Mouse (Mus musculus): ENCODE data around the gene Cabp4. TPM values are rescaled to one million over a fixed set of nuclear protein-coding genes. Genes with fewer than 3 reads are reported as not detected.
A peak's percentile ranks its signal among the peaks of the same experiment; 100 is the strongest.

Cabp4 gene
- not detected in 2 replicates for polyA plus RNA-seq (2015; fragmentation: Nextera tagmentation; extraction: Ambion mirVana)

DNA sequence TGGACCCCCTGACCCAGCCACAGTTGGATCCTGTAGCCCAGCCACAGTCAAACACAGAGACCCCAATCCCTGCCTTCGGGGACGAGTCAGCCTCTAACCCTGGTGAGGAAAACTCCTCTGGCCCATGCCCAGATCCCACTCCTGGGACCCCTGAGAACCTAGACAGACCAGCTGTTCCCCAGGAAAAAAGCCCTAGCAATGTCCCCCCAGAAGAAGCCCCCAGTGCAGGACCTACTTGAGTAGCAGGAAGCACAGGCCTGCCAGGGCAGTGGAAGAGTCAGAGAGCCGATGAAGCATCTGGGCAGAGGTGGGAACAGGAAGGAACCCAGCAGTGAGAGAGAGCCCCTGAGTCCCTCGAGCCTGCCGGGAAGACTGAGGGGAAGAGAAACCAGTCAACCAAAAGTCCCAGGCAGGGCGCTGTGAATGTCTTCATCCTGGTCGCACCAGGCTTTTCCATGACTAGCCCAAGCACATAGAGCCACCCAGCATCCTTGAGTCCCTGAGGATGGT, at the start of gene Cabp4:
Gene Cabp4 (minus strand): TSS at position 275 of the 510 bp plus-strand sequence.
- no peak within 1 kb of the TSS for H3K4me2 ChIP-seq
- no peaks in the 10 kb centered on the region for H3K36me3 ChIP-seq
- no peak within 1 kb of the TSS; the same call in 1 of the 2 replicates for H3K9ac ChIP-seq
- H3K4me1 ChIP-seq, result peaks cover 7% of the 10 kb centered on the region; the same call in 1 of the 2 replicates
- 85% methylated on average over 7 of the region's 7 CpGs for WGBS
- H3K9me3 ChIP-seq, result no peaks in the 10 kb centered on the region
- H3K27me3 ChIP-seq, result no peaks in the 10 kb centered on the region
- no peak within 1 kb of the TSS for H3K27ac ChIP-seq
- H3K4me3 ChIP-seq, result no peak within 1 kb of the TSS
- no peak for ATAC-seq (ENCODE audit: insufficient number of reproducible peaks, insufficient read depth, low FRiP score, low TSS enrichment, low read depth)

- 60% methylated on average over 6 of the region's 6 CpGs for WGBS
- H3K4me1 ChIP-seq, result peaks cover 39% of the 10 kb centered on the region
- H3K4me2 ChIP-seq, result peak overlapping the region; percentile 95
- H3K36me3 ChIP-seq, result peaks cover 51% of the 10 kb centered on the region
- no peaks in the 10 kb centered on the region for H3K27me3 ChIP-seq
- peak overlapping the region; percentile 89 for H3K4me3 ChIP-seq
- no peaks in the 10 kb centered on the region for H3K9me3 ChIP-seq
- no peak for ATAC-seq (ENCODE audit: insufficient number of reproducible peaks, insufficient read depth, low FRiP score, low TSS enrichment, low read depth)
- H3K27ac ChIP-seq, result peak overlapping the region; percentile 93; the same call in 1 of the 2 replicates
- peak overlapping the region; percentile 99 for H3K9ac ChIP-seq
Observed at GRCm38 (mm10) chr19:4193129-4193528, 49.3 kb upstream of the Cabp4 start.

DNA sequence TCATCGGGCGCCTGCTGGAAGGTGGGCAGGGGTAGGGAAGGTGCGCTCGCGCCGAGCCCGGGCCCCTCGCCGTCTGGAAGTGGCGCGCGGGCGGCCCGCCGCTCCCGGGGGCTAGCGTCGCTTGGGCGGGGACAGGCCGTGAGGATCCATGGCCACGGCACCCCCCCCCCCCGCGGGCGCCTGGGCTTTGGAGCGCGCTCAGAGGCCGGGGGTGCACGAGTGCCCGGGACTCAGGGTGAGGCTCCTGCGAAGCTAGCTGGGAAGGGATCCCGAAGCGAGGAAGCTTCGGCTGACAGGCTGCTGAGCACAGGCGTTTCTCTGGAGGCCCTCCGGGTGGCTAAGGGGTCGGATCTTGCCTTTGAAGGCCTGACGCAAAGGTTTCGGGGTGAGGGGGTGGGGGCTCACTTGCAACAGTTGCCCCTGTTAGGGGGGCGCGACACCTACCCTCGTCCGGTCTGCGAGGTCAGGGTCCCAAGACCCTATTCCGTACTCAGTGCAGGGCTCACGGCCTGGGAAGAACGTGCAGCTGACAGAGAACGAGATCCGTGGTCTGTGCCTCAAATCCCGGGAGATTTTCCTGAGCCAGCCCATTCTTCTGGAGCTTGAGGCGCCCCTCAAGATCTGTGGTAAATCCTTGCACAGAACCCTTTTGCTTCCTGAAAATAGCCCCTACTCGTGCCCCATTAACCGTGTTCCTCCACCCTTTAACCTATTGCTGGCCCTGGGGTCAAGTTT, 48.6 kb upstream of the Cabp4 start:
- Histone ChIP-seq H3K4me2 (peak overlapping the region; percentile 95), H3K9me3 (no peaks in the 10 kb centered on the region), H3K9ac (peak overlapping the region; percentile 99), H3K4me3 (peak overlapping the region; percentile 89), H3K36me3 (peaks cover 44% of the 10 kb centered on the region), H3K4me1 (peaks cover 39% of the 10 kb centered on the region), H3K27ac (peak overlapping the region; percentile 93), H3K27me3 (no peaks in the 10 kb centered on the region)
- ATAC-seq (ENCODE audit: insufficient number of reproducible peaks, insufficient read depth, low FRiP score, low TSS enrichment, low read depth), result peak; percentile 50; the same call in 1 of the 2 replicates
- under 1% methylated on average over 46 of the region's 52 CpGs for WGBS

- peak within 1 kb of the TSS; percentile 89 for H3K4me3 ChIP-seq
- WGBS, result 7% methylated on average over 43 of the region's 47 CpGs
- ATAC-seq (ENCODE audit: insufficient number of reproducible peaks, insufficient read depth, low FRiP score, low TSS enrichment, low read depth), result peak; percentile 88
- H3K27me3 ChIP-seq, result no peaks in the 10 kb centered on the region
- H3K9ac ChIP-seq, result peak within 1 kb of the TSS; percentile 99
- H3K9me3 ChIP-seq, result no peaks in the 10 kb centered on the region
- H3K4me2 ChIP-seq, result peak within 1 kb of the TSS; percentile 95
- H3K36me3 ChIP-seq, result peaks cover 36% of the 10 kb centered on the region
- peak within 1 kb of the TSS; percentile 93 for H3K27ac ChIP-seq
- H3K4me1 ChIP-seq, result peaks cover 36% of the 10 kb centered on the region
Observed at GRCm38 (mm10) chr19:4191528-4192250, 47.9 kb upstream of the Cabp4 start, which contains the start of gene Ppp1ca. Gene Ppp1ca (plus strand): TSS chr19:4192065.

- Histone ChIP-seq H3K27ac (peak within 1 kb of the TSS; percentile 93), H3K9me3 (no peaks in the 10 kb centered on the region), H3K36me3 (peaks cover 28% of the 10 kb centered on the region), H3K4me2 (peak within 1 kb of the TSS; percentile 95), H3K27me3 (no peaks in the 10 kb centered on the region), H3K9ac (peak within 1 kb of the TSS; percentile 99), H3K4me3 (peak within 1 kb of the TSS; percentile 89), H3K4me1 (peaks cover 29% of the 10 kb centered on the region)
- 60% methylated on average over 4 of the region's 4 CpGs for WGBS
- ATAC-seq (ENCODE audit: insufficient number of reproducible peaks, insufficient read depth, low FRiP score, low TSS enrichment, low read depth), result no peak
Observed at GRCm38 (mm10) chr19:4190831-4191334, 47.0 kb upstream of the Cabp4 start, which contains the start of gene Tbc1d10c. Gene Tbc1d10c (minus strand): TSS chr19:4191284.

DNA sequence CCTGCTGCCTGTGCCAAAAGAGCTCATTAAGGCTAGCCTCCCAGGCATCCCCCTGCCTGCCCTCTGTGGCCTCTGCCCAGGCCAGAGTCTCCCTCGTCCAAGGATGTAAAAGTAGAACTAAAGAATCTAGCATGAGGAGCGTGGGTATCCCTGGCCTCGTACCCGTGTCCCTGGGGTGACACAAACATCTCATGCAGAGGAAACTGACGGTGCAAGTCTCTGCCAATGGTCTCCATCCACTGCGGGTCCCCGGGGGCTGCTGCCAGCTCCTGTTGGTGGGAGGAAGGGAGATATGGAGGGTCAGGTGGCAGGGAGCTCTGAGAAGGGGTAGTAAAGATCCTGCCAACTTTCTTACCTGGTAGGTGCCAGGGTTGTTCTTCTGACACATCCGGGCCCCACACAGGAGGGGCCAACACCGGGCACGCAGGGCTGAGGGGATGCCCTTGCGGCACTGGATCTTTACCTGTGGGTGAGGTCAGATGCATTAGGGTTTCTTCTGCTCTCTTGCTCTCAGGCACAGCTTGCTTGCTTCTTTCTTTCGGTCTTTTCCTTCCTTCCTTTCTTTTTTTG, 45.3 kb upstream of the Cabp4 start:
- 87% methylated on average over 12 of the region's 12 CpGs for WGBS
- no peak overlapping the region for H3K9ac ChIP-seq
- no peak overlapping the region for H3K27ac ChIP-seq
- H3K36me3 ChIP-seq, result peaks cover 11% of the 10 kb centered on the region
- no peak overlapping the region for H3K4me2 ChIP-seq
- ATAC-seq (ENCODE audit: insufficient number of reproducible peaks, insufficient read depth, low FRiP score, low TSS enrichment, low read depth), result no peak
- no peaks in the 10 kb centered on the region for H3K27me3 ChIP-seq
- H3K4me3 ChIP-seq, result no peak overlapping the region
- peaks cover 36% of the 10 kb centered on the region for H3K4me1 ChIP-seq
- H3K9me3 ChIP-seq, result no peaks in the 10 kb centered on the region

DNA sequence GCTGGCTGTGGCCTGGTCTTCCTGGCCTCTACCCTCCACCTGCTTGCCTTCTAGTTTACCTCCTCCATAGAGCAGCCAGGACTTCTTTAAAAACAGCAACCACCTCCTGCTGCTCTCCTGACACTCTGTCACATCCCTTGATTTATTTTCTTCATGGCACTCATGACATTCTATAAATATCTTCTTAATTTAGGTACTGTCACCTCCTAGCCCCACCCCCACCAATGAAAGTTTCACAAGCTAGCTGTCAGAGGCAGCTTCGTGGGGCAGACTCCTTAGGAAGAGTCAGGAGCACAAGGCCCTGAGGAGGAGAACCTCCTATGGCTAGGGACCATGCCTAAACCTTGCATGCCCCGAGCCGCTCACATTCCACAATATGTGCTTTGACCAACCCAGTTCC, 43.5 kb upstream of the Cabp4 start:
- H3K4me2 ChIP-seq, result no peak overlapping the region
- no peak for ATAC-seq (ENCODE audit: insufficient number of reproducible peaks, insufficient read depth, low FRiP score, low TSS enrichment, low read depth)
- no peaks in the 10 kb centered on the region for H3K36me3 ChIP-seq
- no peak overlapping the region for H3K4me3 ChIP-seq
- H3K4me1 ChIP-seq, result peaks cover 21% of the 10 kb centered on the region
- 79% methylated on average over 3 of the region's 3 CpGs for WGBS
- no peak overlapping the region for H3K9ac ChIP-seq
- no peaks in the 10 kb centered on the region for H3K27me3 ChIP-seq
- no peaks in the 10 kb centered on the region for H3K9me3 ChIP-seq
- H3K27ac ChIP-seq, result no peak overlapping the region

- Histone ChIP-seq H3K9me3 (no peaks in the 10 kb centered on the region), H3K36me3 (no peaks in the 10 kb centered on the region), H3K27me3 (no peaks in the 10 kb centered on the region), H3K9ac (peak overlapping the region; percentile 44; the same call in 1 of the 2 replicates), H3K4me3 (no peak overlapping the region), H3K4me2 (no peak overlapping the region), H3K27ac (0 out of 2 replicates have a peak overlapping the region, but pooled peaks have one; percentile 28), H3K4me1 (peaks cover 14% of the 10 kb centered on the region; the same call in 1 of the 2 replicates)
- WGBS, result 50% methylated on average over 15 of the region's 15 CpGs
- ATAC-seq (ENCODE audit: insufficient number of reproducible peaks, insufficient read depth, low FRiP score, low TSS enrichment, low read depth), result no peak
Observed at GRCm38 (mm10) chr19:4184976-4185975, 41.4 kb upstream of the Cabp4 start.

- H3K9ac ChIP-seq, result no peak overlapping the region
- no peak for ATAC-seq (ENCODE audit: insufficient number of reproducible peaks, insufficient read depth, low FRiP score, low TSS enrichment, low read depth)
- no peak overlapping the region for H3K27ac ChIP-seq
- H3K36me3 ChIP-seq, result no peaks in the 10 kb centered on the region
- no peak overlapping the region for H3K4me2 ChIP-seq
- H3K4me1 ChIP-seq, result peaks cover 14% of the 10 kb centered on the region; the same call in 1 of the 2 replicates
- H3K4me3 ChIP-seq, result no peak overlapping the region
- H3K9me3 ChIP-seq, result no peaks in the 10 kb centered on the region
- no peaks in the 10 kb centered on the region for H3K27me3 ChIP-seq
- 64% methylated on average over 2 of the region's 2 CpGs for WGBS
Observed at GRCm38 (mm10) chr19:4183689-4184088, 39.9 kb upstream of the Cabp4 start.

DNA sequence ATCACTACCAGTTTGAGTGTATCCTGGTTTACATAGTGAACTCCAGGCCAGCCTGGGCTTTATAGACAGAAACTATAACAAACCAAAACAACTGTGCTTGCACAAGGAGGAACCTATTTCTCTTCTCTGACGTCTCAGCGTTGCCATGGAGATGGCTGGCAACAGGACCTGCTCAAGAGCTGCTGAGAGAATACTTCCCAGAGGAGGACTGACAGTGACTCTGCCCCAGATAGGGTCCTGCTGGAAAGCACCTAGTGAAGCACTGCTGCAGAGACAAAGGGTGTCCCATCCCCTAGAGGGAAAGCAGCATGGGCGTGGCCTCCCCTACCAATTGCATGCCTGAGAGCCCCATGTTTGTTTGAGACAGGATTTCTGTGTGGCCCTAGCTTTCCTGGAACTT, 38.1 kb upstream of the Cabp4 start:
- 35% methylated on average over 3 of the region's 3 CpGs for WGBS
- H3K27me3 ChIP-seq, result no peaks in the 10 kb centered on the region
- no peak overlapping the region for H3K4me3 ChIP-seq
- ATAC-seq (ENCODE audit: insufficient number of reproducible peaks, insufficient read depth, low FRiP score, low TSS enrichment, low read depth), result no peak
- H3K4me2 ChIP-seq, result no peak overlapping the region
- peak overlapping the region; percentile 32; the same call in 1 of the 2 replicates for H3K9ac ChIP-seq
- H3K36me3 ChIP-seq, result no peaks in the 10 kb centered on the region
- H3K27ac ChIP-seq, result no peak overlapping the region
- peaks cover 14% of the 10 kb centered on the region; the same call in 1 of the 2 replicates for H3K4me1 ChIP-seq
- H3K9me3 ChIP-seq, result no peaks in the 10 kb centered on the region

All from embryonic facial prominence, embryonic 13.5 days (tissue).